Mouse (Mus musculus): ENCODE data around the gene Use1. TPM values are rescaled to one million over a fixed set of nuclear protein-coding genes. Genes with fewer than 3 reads are reported as not detected.
"Not testable (repeated sequence)": the region's sequence is repeated elsewhere in the genome, so short reads cannot be mapped to it uniquely, and the experiment has no call there.

The Use1 gene
- 46.1 and 99.8 TPM in 2 replicates for total RNA-seq (2015; ENCODE audit: low replicate concordance)
- total RNA-seq (2017; ENCODE audit: low replicate concordance) = 48.1 and 59.2 TPM in 2 replicates

DNA sequence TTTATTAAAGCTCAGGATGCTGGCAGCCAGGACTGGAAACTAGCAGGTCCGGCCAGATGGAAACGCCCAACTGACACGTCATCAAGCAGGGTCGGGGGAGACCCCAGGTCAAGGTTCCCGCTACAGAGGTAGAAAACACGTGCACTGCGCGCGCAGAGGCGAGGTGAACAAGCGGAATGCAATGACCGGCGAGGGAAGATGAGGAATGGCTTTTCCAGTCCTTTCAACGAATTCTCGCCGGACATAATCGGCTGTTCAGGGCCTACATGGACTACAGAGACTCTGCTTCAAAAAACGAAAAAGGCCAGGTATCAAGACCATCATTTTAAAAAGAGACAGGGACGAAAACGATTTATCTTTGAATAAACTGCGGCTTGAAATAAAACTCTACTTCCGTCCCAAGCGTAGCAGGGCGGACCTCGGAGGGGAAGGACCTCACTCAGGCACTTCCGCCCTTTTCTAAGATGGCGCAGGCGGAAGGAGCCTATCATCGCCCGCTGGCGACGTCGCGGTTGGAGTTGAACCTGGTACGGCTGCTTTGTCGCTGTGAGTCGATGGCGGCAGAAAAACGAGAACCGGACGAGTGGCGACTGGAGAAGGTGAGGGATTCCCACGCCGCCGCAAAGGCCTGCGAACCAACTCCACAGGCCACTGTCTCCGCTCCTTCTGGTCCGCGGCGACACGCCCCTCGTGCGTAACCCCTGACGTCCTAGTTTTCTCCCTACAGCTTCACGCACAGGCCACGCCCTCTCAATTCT, at the start of gene Use1:
Gene Use1 (plus strand): TSS at position 78 of the 758 bp plus-strand sequence.
- peak; percentile 81 for ATAC-seq (replicated peaks; ENCODE audit: low FRiP score, poor library complexity, severe bottlenecking)

DNA sequence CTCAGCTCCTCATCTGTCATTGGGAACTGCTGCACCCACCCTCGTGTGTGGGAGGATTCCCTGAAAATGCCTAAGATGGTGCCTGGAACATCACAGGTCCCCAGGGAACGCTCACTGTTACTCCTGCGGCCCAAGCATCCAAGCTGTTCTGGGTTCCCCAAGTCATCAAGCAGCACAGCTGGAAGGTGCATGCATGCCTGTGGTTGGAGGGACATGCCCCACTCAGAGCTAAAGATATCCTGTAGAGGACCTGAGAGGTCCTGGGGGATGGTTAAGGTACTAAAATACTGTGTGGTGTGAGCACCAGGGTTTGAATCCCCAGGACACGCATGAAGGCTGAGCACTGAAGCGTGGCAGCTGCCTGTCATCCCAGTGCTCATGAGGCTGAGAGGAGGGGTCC, 48.0 kb upstream of the Use1 start:
- not testable (repeated sequence) for ATAC-seq (replicated peaks; ENCODE audit: low FRiP score, poor library complexity, severe bottlenecking)

DNA sequence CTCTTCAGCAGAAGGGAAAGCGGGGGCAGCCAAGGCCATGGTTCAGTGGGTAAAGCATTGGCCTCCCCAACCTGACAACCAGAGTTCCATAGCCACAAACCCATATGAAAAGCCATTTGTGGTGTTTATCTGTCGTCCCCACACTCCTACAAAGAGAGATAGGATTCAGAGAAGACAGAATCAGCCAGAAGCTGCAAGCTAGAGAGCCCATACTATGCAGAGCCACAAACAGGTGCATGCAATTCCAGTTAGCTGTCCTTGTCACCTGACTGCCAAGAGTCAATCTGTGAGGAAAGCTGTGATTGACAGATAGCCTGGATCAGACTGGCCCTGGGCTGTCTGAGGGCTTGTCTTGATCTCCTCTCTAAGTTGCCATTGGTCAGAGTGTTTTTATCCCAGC, 46.9 kb upstream of the Use1 start:
- ATAC-seq (replicated peaks; ENCODE audit: low FRiP score, poor library complexity, severe bottlenecking) = not testable (repeated sequence)

DNA sequence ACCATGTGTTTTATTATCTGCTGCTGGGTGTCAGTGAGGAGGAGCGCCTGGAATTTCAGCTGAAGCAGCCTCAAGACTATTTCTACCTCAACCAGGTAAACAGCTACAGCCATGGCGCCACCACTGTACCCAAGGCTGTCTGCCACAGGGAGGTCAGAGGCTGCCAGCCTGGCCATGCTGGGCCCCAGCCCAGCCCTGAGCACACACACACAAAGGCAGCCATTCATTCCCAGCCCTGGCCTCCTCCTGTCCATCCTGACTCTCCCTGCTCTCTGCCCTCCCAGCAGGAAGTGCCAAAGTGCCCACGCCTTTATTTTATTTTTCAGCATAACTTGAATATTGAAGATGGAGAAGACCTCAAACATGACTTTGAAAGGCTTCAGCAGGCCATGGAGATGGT, 43.7 kb upstream of the Use1 start:
- no peak for ATAC-seq (replicated peaks; ENCODE audit: low FRiP score, poor library complexity, severe bottlenecking)

DNA sequence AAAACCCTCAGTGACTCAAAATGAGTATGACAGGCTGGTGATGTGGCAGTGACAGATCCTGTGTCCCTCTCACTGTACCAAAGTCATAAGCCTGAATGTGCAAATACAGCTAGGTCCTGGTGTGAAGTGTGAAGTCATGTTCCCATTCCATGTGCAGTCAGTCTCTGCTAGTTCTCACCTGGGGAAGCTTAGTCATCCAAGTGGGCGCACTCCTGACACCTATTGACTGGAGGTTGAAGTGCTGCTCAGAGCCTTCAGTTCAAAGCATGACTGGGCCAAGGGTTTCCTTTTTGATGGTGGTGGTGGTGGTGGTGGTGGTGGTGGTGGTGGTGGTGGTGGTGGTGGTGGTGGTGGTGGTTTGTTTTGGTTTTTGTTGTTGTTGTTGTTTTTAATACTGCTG, 41.8 kb upstream of the Use1 start:
- ATAC-seq (replicated peaks; ENCODE audit: low FRiP score, poor library complexity, severe bottlenecking) = peak; percentile 49; the same call in 1 of the 2 replicates

DNA sequence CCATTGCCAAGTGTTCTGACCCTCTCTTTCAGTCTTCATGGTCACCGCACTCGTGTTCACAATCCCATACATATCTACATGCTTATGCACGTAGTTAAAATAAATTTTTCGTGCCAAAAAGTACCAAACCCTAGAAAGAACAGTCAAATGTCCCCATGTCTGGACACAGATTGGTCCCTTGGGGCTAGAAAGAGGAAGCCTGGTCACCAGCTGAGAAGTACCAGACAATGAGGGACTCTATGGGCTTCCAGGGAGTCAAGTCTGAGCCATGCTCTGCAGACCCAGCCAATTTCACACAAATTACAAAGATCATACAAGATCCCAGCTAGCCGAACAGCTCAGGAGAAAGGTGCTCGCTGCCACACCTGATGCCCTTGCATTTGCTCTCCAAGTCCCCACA, 28.8 kb upstream of the Use1 start:
- ATAC-seq (replicated peaks; ENCODE audit: low FRiP score, poor library complexity, severe bottlenecking) = not testable (repeated sequence)

DNA sequence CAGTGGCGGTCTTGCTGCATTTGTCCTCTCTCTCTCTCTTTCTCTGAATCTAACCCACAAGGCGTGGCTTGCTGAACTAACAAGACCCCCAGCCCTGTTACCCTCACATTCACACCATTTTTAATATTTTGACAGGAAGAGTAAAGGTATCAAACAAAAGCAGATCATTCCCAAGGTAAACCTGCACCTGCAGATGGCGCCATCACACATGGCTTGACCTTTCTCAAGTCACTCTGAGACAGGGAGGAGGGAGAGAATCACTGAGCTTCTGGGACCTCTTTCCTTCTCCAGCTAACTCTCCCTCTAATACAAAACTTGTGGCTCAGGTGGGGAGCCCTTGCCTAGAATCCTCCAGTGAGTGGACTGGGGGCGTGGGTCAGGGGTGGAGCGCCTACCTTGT, 26.0 kb upstream of the Use1 start:
- ATAC-seq (replicated peaks; ENCODE audit: low FRiP score, poor library complexity, severe bottlenecking) = no peak

DNA sequence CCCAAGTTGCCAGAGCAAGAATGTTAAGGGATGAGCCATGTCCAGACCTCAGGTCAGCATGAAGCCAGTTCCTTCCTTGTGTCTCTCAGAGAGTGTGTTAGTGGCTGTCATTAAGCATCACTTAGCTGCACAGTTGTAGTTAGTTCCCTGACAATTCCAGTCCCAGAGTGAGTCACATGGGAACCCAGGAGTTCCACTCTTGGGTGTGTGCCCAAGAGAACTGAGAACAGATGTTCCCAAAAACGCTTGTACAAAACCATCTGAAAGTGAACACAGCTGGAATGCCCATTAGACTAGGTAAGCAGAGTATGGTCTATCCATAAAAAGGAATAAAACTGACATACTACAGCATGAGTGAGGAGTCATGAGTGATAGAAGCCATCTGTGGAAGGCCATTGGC, 20.1 kb upstream of the Use1 start:
- ATAC-seq (replicated peaks; ENCODE audit: low FRiP score, poor library complexity, severe bottlenecking) = no peak

DNA sequence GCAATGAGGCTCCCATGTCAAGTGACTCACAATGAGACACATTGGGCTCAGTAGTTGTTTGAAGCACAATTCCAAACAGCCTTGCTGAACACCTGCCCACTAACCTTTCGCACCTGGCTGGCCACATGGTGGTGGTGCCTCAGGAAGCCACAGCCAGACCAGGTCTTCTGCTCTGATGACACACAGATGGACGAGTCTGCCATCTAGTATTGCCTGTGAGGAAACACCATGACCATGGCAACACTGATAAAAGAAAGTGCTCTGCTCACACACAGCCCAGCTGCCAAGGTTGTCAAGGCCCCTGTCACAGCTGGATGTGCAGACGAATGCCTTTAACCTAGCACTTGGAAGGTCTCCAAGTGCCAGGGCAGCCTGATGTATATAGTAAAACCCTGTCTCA, 15.5 kb upstream of the Use1 start:
- ATAC-seq (replicated peaks; ENCODE audit: low FRiP score, poor library complexity, severe bottlenecking) = no peak

DNA sequence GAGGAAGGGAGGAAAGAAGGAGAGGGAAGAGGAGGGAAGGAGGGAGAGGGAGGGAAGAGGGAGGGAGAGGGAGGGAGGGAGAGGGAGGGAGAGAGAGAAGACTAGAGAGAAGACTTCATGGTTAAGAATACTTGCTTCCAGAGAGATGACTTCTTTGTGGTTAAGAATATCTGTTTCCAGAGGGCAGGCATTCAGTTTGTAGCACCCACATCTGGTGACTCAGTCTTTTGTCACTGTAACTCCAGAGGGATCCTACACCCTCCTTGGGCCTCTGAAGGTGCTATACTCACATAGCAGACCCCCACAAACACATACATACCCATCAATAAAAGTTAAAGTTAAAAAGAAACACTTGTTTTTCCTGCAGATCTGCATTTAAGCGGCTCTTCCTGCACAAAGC, 15.1 kb upstream of the Use1 start:
- ATAC-seq (replicated peaks; ENCODE audit: low FRiP score, poor library complexity, severe bottlenecking) = no peak

DNA sequence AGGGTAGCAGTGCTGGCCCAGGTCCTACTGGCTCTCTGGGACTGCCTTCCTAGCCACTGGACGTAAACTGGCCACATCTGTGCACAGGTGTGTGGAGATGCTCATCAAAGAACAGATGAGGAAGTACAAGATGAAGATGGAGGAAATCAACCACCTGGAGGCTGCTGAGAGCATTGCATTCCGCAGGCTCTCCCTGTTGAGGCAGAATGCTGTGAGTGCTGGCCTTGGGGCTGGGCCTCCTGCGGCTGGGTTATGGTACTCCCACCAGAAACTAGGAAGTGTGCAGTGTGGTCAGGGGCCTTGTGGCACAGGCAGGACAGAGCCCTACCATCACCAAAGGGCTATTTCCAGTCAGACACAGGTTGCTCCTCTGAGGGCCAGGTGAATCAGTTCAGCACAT, 8.6 kb upstream of the Use1 start:
- ATAC-seq (replicated peaks; ENCODE audit: low FRiP score, poor library complexity, severe bottlenecking) = no peak

DNA sequence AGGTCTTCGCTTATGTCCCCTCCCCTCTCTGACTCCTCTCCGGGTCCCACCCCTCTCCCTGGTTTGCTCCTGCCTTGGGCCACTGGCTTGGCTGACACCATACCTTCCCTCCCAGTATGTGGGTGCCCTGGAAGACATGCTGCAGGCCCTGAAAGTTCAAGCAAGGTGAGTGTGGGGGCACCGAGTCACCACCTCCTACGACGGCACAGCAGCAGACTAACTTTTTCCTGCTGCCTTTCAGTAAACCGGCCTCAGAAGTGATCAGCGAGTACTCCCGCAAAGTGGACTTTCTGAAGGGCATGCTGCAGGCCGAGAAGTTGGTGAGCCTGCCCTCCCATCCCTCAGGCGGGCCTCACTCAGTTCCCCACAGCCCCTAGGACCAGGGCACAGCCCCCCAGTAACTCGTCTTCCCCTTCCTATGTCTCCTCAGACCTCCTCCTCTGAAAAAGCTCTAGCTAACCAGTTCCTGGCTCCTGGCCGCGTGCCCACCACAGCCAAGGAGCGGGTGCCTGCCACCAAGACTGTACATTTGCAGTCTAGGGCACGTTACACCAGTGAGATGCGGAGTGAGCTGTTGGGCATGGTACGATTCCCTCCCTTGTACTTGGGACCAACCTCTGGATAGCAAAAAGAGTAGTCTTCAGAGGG, 1.0 kb downstream of the Use1 start:
- ATAC-seq (replicated peaks; ENCODE audit: low FRiP score, poor library complexity, severe bottlenecking) = no peak

DNA sequence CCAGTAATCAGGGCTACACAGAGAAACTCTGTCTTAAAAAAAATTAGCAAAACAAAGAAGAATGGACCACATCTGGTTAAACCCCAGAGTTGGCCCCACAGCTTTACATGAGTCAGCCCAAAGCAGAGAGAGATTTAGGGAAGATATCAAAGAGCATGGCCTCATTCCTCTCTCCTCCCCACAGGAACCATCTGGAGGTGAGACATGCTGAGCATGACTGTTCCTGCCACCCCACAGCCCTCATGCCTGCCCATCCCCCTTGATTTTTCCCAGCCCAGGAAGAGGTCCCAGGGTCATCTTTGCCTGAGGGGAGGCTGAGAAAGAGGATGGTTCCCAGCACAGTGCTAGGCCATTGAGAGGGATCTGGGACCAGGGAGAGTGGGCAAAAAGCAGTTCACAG, 1.7 kb downstream of the Use1 start:
- ATAC-seq (replicated peaks; ENCODE audit: low FRiP score, poor library complexity, severe bottlenecking) = no peak

DNA sequence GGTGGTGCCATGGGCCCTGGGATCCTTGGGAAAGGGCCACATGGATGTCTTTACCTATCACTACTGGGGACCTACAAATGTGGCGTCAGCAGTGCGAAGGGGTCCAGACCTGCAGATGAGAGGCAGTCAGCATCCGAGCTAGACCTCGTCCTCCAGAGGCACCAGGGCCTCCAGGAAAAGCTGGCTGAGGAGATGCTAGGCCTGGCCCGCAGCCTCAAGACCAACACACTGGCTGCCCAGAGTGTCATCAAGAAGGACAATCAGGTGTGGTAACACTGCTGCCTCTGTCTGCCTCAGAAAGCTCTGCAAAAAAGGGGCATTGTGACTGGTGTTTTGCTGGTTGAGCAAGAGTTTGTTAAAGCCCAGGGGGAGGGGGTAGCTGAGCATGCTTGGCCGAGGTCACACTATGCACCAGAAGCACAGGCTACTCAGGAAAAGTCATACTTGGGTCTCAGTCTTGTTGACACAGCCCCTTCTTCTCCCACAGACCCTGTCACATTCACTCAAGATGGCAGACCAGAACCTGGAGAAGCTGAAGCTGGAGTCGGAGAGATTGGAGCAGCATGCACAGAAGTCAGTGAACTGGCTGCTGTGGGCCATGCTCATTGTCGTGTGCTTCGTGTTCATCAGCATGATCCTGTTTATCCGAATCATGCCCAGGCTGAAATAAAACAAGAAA, 2.5 kb downstream of the Use1 start:
- no peak for ATAC-seq (replicated peaks; ENCODE audit: low FRiP score, poor library complexity, severe bottlenecking)

DNA sequence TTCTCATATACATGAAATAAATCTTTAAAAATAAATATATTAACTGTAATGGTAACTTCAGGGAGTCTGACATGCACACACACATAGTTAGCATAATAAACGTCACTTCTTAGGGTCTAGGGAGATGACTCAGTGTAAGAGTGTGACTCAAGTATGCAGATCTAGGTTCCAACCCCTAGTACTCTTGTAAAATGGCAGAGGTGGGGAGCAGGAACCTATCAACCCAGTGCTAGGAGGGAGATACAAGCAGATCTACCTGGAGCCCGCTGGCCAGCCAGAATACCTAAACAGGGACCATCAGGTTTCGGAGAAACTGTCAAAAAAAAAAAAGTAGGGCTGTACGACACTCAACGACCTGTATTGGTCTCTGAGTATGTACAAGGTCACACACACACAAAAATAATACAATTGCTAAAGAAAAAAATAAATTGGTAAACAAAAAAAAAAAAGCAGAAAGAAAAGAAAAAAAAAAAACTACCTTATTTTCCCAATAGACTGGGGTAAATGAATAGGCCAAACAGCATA, 4.1 kb downstream of the Use1 start:
- no peak for ATAC-seq (replicated peaks; ENCODE audit: low FRiP score, poor library complexity, severe bottlenecking)

DNA sequence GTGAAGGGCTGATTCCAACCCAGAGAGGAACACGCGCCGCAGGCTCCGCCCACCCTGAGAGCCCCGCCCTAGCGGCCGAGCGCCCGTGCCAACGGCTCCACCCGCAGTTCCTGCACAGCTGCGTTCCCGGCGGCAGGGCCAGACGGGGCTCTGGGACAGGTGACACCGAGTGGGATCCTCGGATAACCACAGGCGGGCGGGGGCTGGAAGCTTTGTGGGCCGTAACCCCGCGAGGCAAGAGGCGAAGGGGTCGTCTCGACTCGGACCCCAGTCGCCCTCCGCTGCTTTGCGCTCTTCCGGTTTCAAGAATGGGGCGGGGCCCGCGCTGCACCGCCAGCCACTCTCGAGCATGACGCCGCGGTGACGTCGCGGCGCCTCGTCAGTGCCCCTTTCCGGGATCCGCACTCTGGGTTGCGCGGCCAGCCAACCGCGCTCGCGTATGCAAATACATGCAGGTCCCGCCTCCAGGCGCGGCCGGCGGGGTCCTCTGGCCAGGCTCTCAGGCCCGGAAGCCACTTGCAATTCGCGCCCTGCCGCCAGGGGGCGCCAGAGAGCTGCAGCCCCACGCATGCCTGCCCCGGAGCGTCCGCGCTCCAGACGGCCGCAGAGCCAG, 4.7 kb downstream of the Use1 start, which contains the start of gene Ocel1:
Gene Ocel1 (plus strand): TSS at position 63 of the 613 bp plus-strand sequence.
- peak; percentile 84 for ATAC-seq (replicated peaks; ENCODE audit: low FRiP score, poor library complexity, severe bottlenecking)

DNA sequence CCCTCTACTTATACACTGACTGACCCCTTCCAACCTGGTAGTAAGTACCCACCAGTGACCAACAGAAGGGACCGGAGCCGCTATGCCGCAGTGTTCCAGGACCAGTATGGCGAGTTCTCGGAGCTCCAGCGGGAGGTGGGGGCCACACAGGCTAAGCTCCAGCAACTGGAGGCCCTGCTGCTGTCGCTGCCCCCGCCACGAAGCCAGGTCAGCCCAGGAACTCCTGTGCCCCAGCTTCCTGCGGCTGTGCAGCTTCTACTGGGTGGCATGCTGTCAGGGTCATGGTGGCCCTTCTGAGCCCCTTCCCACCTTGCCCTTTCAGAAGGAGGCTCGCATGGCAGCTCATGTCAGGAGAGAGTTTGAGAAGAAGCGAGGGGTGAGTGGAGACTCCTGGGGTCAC, 5.8 kb downstream of the Use1 start:
- no peak for ATAC-seq (replicated peaks; ENCODE audit: low FRiP score, poor library complexity, severe bottlenecking)

DNA sequence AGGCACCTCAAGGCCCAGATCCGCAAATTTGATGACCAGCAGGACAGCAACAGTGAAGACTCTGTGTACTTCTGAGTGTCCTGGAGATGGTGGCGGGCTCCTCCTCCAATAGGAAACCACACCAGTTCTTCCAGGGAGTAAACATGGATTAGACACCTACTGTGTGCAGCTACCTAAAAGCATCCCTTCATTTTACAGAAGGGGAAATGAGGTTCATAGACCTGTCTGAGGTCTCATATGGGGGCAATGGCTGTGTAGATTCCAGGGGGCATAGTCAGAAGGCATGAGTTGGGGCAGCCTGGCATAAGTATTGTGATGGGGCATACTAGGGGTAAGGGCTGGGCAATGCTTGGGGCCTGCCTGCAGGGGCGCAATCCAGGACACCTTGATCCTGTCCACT, 6.4 kb downstream of the Use1 start:
- no peak for ATAC-seq (replicated peaks; ENCODE audit: low FRiP score, poor library complexity, severe bottlenecking)

DNA sequence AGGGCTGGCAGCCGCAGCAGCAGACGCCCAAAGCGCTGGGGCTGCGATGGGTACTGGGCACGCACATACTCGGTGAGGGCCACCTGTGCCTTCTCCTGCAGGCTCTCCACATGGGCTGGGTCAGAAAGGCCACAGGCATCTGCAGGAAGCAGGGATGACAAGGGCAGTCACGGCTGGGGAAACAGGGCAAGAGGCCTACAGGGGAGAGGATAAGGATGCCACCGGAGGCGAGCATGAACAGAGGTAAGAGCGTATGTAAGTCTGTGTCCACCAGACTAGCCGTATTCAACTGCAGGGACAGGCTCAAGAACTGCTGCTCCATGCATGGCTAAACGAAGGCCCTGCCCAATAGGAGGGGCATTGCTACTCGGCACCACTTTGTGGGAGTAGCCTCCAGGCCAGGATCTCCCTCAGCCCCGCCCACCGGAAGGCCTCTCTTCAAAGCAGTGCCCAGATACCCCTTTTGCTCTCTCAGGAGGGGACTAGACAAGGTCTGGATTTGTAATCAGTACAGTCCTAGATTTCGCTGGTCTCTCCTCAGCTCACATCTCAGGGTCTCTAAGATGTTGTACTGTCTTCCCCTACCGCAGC, 8.1 kb downstream of the Use1 start:
- ATAC-seq (replicated peaks; ENCODE audit: low FRiP score, poor library complexity, severe bottlenecking) = no peak
